ENCODE assay signal across 8 mouse cellular contexts in the genomic region with DNA sequence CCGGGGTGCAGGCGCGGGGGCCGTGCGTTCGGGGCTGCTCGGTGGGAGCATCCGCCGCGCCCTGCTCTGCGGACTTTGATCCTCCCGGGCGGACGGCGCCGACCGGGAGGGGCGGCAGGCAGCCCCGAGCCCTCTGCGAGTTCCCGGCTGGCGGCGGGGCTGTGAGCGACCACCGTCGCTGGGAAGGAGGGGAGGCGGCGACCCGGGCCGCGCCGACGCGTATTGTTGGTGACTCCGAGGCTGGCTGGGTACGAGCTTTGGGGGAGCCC. TPM values are rescaled to one million over a fixed set of nuclear protein-coding genes. Genes with fewer than 3 reads are reported as not detected.
A peak's percentile ranks its signal among the peaks of the same experiment; 100 is the strongest.
DNase-seq lines count a peak whose midpoint lies in the region; ATAC-seq and TF ChIP-seq lines count a peak whose summit lies in the region.

No protein-coding gene starts in this region.

- H3K4me3 ChIP-seq in gastrocnemius, adult 2 months = peak overlapping the region; percentile 97
- peak overlapping the region; percentile 62 for H3K4me3 ChIP-seq in forebrain, embryonic 16.5 days (replicated peaks; ENCODE audit: low read length)
- H3K4me3 ChIP-seq in liver, postnatal 0 days (ENCODE audit: low read depth, low read length) = peak overlapping the region; percentile 75

- peaks cover 29% of the 10 kb centered on the region for H3K4me1 ChIP-seq in forebrain, embryonic 16.5 days (replicated peaks; ENCODE audit: control insufficient read depth, insufficient read depth, low read length)
- peaks cover 45% of the 10 kb centered on the region for H3K4me1 ChIP-seq in liver, postnatal 0 days (ENCODE audit: insufficient read depth)

- no peak for TF ChIP-seq CTCF in gastrocnemius, adult 2 months (IDR thresholded peaks at IDR 0.05)
- no peak for TF ChIP-seq CTCF in liver, postnatal 0 days (IDR thresholded peaks at IDR 0.05; ENCODE audit: low read depth)

- H3K27ac ChIP-seq in gastrocnemius, adult 2 months = peak overlapping the region; percentile 92
- no peak overlapping the region for H3K27ac ChIP-seq in forebrain, embryonic 16.5 days (ENCODE audit: low read length)
- peak overlapping the region; percentile 89 for H3K27ac ChIP-seq in liver, postnatal 0 days (ENCODE audit: low read depth)

- H3K27me3 ChIP-seq in forebrain, embryonic 16.5 days (replicated peaks; ENCODE audit: control insufficient read depth, insufficient read depth, low read length) = peaks cover 37% of the 10 kb centered on the region
- H3K27me3 ChIP-seq in liver, postnatal 0 days (ENCODE audit: insufficient read depth, low read length) = no peaks in the 10 kb centered on the region

- H3K9ac ChIP-seq in forebrain, embryonic 16.5 days (replicated peaks; ENCODE audit: low read depth, low read length) = peak overlapping the region; percentile 54
- peak overlapping the region; percentile 86 for H3K9ac ChIP-seq in liver, postnatal 0 days (replicated peaks)

- ATAC-seq in forebrain, embryonic 16.5 days = no peak; the same call in 1 of the 2 replicates
- ATAC-seq in liver, postnatal 0 days = peak; percentile 31

- H3K4me2 ChIP-seq in forebrain, embryonic 16.5 days (ENCODE audit: low read length) = peak overlapping the region; percentile 99
- H3K4me2 ChIP-seq in liver, postnatal 0 days (ENCODE audit: low read depth, low read length) = peak overlapping the region; percentile 99

- WGBS in forebrain, embryonic 16.5 days = 0% methylated on average over 35 of the region's 36 CpGs
- WGBS in liver, postnatal 0 days (ENCODE audit: insufficient replicate concordance) = under 1% methylated on average over 35 of the region's 36 CpGs

- DNase-seq in gastrocnemius, adult 2 months = no peak
- DNase-seq in gastrocnemius, postnatal 14 days = no peak
- peak; percentile 43 to 48 for DNase-seq in CD8-positive naive resting alpha-beta T cell, adult 2 months (ENCODE audit: low read depth in 2 of 2, low spot score in 2 of 2)
- no peak for DNase-seq in liver, postnatal 0 days
- no peak for DNase-seq in adrenal gland, adult 2 months
- no peak for DNase-seq in left cerebral cortex, postnatal 4 days
- no peak for DNase-seq in gastrocnemius, adult 8-10 months (ENCODE audit: low spot score in 2 of 2)

- H3K9me3 ChIP-seq in forebrain, embryonic 16.5 days (ENCODE audit: control insufficient read depth, low read length) = no peaks in the 10 kb centered on the region
- H3K9me3 ChIP-seq in liver, postnatal 0 days (ENCODE audit: low read length) = no peaks in the 10 kb centered on the region

- intact Hi-C loops in gastrocnemius, adult 2 months (cut with DNase I) = loop anchor here (5.0 kb wide), 1 partner anchor 115 kb away; no protein-coding TSS in a partner anchor
- intact Hi-C loops in gastrocnemius, postnatal 14 days (cut with DNase I; ENCODE audit: low total_unique reads) = no loop called here
- intact Hi-C loops in left cerebral cortex, postnatal 4 days (cut with DNase I) = no loop called here

- H3K36me3 ChIP-seq in forebrain, embryonic 16.5 days (ENCODE audit: control insufficient read depth, insufficient read depth) = no peaks in the 10 kb centered on the region
- H3K36me3 ChIP-seq in liver, postnatal 0 days (replicated peaks; ENCODE audit: insufficient read depth, low read length) = no peaks in the 10 kb centered on the region; the same call in 1 of the 2 replicates

- no peak for TF ChIP-seq EP300 in liver, postnatal 0 days (IDR thresholded peaks at IDR 0.05; ENCODE audit: low read depth)

RNA-seq across cellular contexts. Expression of gene Rreb1, which starts 48.7 kb away (rescaled TPM):
- total RNA-seq in gastrocnemius, adult 2 months (2021) = 10 to 100 TPM; 20.7 to 25.4 TPM
- 10 to 100 TPM; 26.2 to 32.9 TPM for total RNA-seq in gastrocnemius, postnatal 14 days (2021)
- polyA plus RNA-seq in forebrain, embryonic 16.5 days (2015; fragmentation: Nextera tagmentation; extraction: Ambion mirVana) = 1.3 and 2.1 TPM in 2 replicates
- polyA plus RNA-seq in liver, postnatal 0 days (2015; fragmentation: Nextera tagmentation; extraction: Ambion mirVana) = 3.8 and 4.4 TPM in 2 replicates
- total RNA-seq in adrenal gland, adult 2 months (2021) = 10 to 100 TPM; 51.5 to 57.6 TPM
- 28.9 and 40.9 TPM in 2 replicates for polyA plus RNA-seq in adrenal gland, adult 2 months (2012; rRNA removed)
- 10 to 100 TPM in 1 of 2 experiments, 1 to 10 TPM in 1; 9.8 to 12.2 TPM for total RNA-seq in left cerebral cortex, postnatal 4 days (2021)
- total RNA-seq in gastrocnemius, adult 8-10 months (2022) = 10 to 100 TPM; 21.4 to 34.5 (median 25.8) TPM

Comparison
In these comparisons a context has a peak if more than half of its experiments do, and no peak if none do; other contexts are left out.
1. DNase-seq: peak in CD8-positive naive resting alpha-beta T cell, adult 2 months (2 of 2); none in gastrocnemius, adult 2 months (single experiment), gastrocnemius, postnatal 14 days (single experiment), liver, postnatal 0 days (single experiment), adrenal gland, adult 2 months (single experiment), left cerebral cortex, postnatal 4 days (single experiment) and gastrocnemius, adult 8-10 months (0 of 2).
2. Peak in every context shown above with its lines, with median percentiles within 50 percentile points of each other: H3K4me3 ChIP-seq.